Mouse (Mus musculus): ENCODE results near the gene Dbx1. TPM values are rescaled to one million over a fixed set of nuclear protein-coding genes. Genes with fewer than 3 reads are reported as not detected.

The Dbx1 gene
- total and polyA plus RNA-seq, 3 experiments, result not detected

DNA sequence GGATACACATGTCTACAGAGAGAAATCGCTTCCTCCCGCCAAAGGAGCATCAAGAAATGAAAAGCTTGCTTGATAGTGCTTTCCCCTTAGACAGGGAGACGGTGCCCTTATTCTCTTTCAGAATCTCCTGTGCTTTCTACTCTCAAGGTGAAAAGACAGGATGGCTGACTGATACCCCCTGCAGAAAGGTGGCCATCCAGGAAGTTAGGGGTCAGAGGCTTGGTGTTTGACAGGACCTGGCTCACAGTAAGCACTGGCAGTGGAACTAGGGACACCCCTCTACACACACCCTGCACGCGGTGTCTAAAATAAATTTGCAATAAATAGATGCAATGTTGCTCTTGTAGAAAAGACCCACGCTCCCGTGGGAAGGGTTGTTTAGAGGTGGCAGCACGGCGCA lies 4.8 kb downstream of the Dbx1 start:
- H3K27me3 ChIP-seq (ENCODE audit: control insufficient read depth in 1 of 2, insufficient read depth in 2 of 2, low read length in 2 of 2), result no peaks in the 10 kb centered on the region; a peak in 1 of 4 replicates
- no peak overlapping the region for H3K9ac ChIP-seq (ENCODE audit: control insufficient read depth, low read depth, low read length, poor library complexity, severe bottlenecking)
- H3K36me3 ChIP-seq (ENCODE audit: control insufficient read depth in 1 of 2, insufficient read depth in 2 of 2, low read length in 2 of 2), result no peaks in the 10 kb centered on the region

DNA sequence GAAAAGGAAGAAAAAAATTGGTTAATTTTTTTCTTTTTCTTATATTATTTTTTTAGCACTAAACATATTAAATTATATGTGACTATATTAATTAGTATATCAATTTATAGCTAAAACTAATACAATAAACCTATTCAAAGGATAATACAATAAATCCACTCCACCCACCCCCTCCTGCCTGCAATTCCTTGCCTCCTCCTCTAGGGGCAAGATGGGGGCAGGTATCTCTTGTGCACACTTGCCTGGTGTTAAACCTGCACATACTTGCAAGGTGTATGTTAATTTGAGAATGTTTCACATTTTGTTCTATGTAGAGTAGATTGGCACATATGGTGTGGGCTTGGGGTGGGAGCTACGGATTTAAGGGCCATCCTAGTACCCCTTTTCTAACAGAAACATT lies 16.5 kb downstream of the Dbx1 start:
- Histone ChIP-seq H3K9ac (ENCODE audit: control insufficient read depth, low read depth, low read length, poor library complexity, severe bottlenecking) (no peak overlapping the region), H3K4me1 (ENCODE audit: control insufficient read depth in 1 of 2, insufficient read depth in 2 of 2, low read length in 2 of 2) (no peaks in the 10 kb centered on the region), H3K9me3 (replicated peaks; ENCODE audit: insufficient read depth, low read length) (no peaks in the 10 kb centered on the region), H3K36me3 (ENCODE audit: control insufficient read depth in 1 of 2, insufficient read depth in 2 of 2, low read length in 2 of 2) (no peaks in the 10 kb centered on the region), H3K4me3 (ENCODE audit: control insufficient read depth in 1 of 2, insufficient read depth in 1 of 2, low read depth in 2 of 2, low read length in 2 of 2) (no peak overlapping the region), H3K27me3 (ENCODE audit: control insufficient read depth in 1 of 2, insufficient read depth in 2 of 2, low read length in 2 of 2) (peaks cover 0 to 3% of the 10 kb centered on the region in 2 experiments; a peak in 2 of 4 replicates), H3K79me2 (ENCODE audit: control insufficient read depth, insufficient read depth, low read length, poor library complexity) (no peaks in the 10 kb centered on the region), H3K27ac (ENCODE audit: control insufficient read depth, low read depth, low read length) (no peak overlapping the region)
- peak; percentile 8 for DNase-seq (ENCODE audit: low read depth, low spot score)
- no peak for TF ChIP-seq CHD1 (IDR thresholded peaks at IDR 0.05; ENCODE audit: low read depth, low read length)
- TF ChIP-seq CTCF (IDR thresholded peaks at IDR 0.05 in 2 of 3, conservative IDR thresholded peaks at IDR 0.05 in 1 of 3; ENCODE audit: control insufficient read depth in 1 of 3, insufficient read depth in 1 of 3, low read depth in 2 of 3, low read length in 3 of 3, poor library complexity in 1 of 3, severe bottlenecking in 1 of 3), result peak; percentile 15 to 25 (median 23); a peak in 3 of 6 replicates

More for the DNA sequence above, 4.8 kb downstream of the Dbx1 start:
- no peaks in the 10 kb centered on the region for H3K79me2 ChIP-seq (ENCODE audit: control insufficient read depth, insufficient read depth, low read length, poor library complexity)
- no peaks in the 10 kb centered on the region for H3K9me3 ChIP-seq (replicated peaks; ENCODE audit: insufficient read depth, low read length)
- no peak for TF ChIP-seq ETS1 (IDR thresholded peaks at IDR 0.05; ENCODE audit: low read depth, low read length)
- TF ChIP-seq MYC (IDR thresholded peaks at IDR 0.05; ENCODE audit: low read depth, low read length), result no peak
- no peak for TF ChIP-seq NRF1 (IDR thresholded peaks at IDR 0.05; ENCODE audit: insufficient read depth, low read depth, low read length, poor library complexity, severe bottlenecking)
- TF ChIP-seq POLR2AphosphoS5 (IDR thresholded peaks at IDR 0.05; ENCODE audit: borderline replicate concordance, low read depth, low read length), result no peak
- TF ChIP-seq ZC3H11A (IDR thresholded peaks at IDR 0.05; ENCODE audit: low read depth, low read length), result no peak
- no peak for TF ChIP-seq ZNF384 (IDR thresholded peaks at IDR 0.05; ENCODE audit: low read depth, low read length)
- no peak for TF ChIP-seq ZKSCAN1 (IDR thresholded peaks at IDR 0.05; ENCODE audit: low read depth, low read length)
- TF ChIP-seq MXI1 (IDR thresholded peaks at IDR 0.05; ENCODE audit: low read depth, low read length), result no peak
- no peak for TF ChIP-seq TBP (IDR thresholded peaks at IDR 0.05; ENCODE audit: low read depth, low read length)
- TF ChIP-seq MAX (IDR thresholded peaks at IDR 0.05; ENCODE audit: low read length), result no peak
- TF ChIP-seq GABPA (IDR thresholded peaks at IDR 0.05; ENCODE audit: low read depth, low read length), result no peak
- no peak overlapping the region for H3K4me3 ChIP-seq (ENCODE audit: control insufficient read depth in 1 of 2, insufficient read depth in 1 of 2, low read depth in 2 of 2, low read length in 2 of 2)
- H3K4me1 ChIP-seq (ENCODE audit: control insufficient read depth in 1 of 2, insufficient read depth in 2 of 2, low read length in 2 of 2), result no peaks in the 10 kb centered on the region
- no peak for DNase-seq (ENCODE audit: low read depth, low spot score)
- H3K27ac ChIP-seq (ENCODE audit: control insufficient read depth, low read depth, low read length), result no peak overlapping the region

DNA sequence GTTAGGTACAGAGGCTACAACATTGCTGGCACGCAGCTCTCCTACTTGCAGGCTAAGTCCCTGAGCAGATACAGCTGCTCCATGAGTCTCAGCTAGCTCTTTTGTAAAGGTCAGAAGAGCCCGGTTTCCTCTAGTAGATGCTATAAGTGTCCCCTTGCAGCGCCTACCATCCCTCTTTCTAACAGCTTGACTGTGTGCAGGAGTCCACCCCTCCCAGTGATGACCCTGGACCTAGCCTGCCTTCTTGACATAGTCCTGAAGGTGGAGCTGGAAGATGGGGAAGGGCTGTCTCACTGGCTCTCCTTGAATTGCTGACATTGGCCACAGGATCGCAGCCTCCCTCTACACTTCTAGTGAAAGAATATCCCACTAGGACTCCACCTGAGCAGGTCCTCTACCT lies 19.6 kb downstream of the Dbx1 start:
- Histone ChIP-seq H3K9ac (ENCODE audit: control insufficient read depth, low read depth, low read length, poor library complexity, severe bottlenecking) (no peak overlapping the region), H3K36me3 (ENCODE audit: control insufficient read depth in 1 of 2, insufficient read depth in 2 of 2, low read length in 2 of 2) (no peaks in the 10 kb centered on the region), H3K27ac (ENCODE audit: control insufficient read depth, low read depth, low read length) (no peak overlapping the region), H3K79me2 (ENCODE audit: control insufficient read depth, insufficient read depth, low read length, poor library complexity) (no peaks in the 10 kb centered on the region), H3K4me1 (ENCODE audit: control insufficient read depth in 1 of 2, insufficient read depth in 2 of 2, low read length in 2 of 2) (no peaks in the 10 kb centered on the region), H3K9me3 (replicated peaks; ENCODE audit: insufficient read depth, low read length) (no peaks in the 10 kb centered on the region), H3K27me3 (ENCODE audit: control insufficient read depth in 1 of 2, insufficient read depth in 2 of 2, low read length in 2 of 2) (no peaks in the 10 kb centered on the region; a peak in 1 of 4 replicates), H3K4me3 (ENCODE audit: control insufficient read depth in 1 of 2, insufficient read depth in 1 of 2, low read depth in 2 of 2, low read length in 2 of 2) (no peak overlapping the region)
- TF ChIP-seq MEF2A (IDR thresholded peaks at IDR 0.05; ENCODE audit: extremely low read depth, insufficient replicate concordance, low read depth, low read length, poor library complexity, severe bottlenecking), result no peak
- no peak for TF ChIP-seq CHD1 (IDR thresholded peaks at IDR 0.05; ENCODE audit: low read depth, low read length)
- no peak for TF ChIP-seq RCOR1 (IDR thresholded peaks at IDR 0.05; ENCODE audit: low read depth, low read length)
- no peak for TF ChIP-seq EP300 (IDR thresholded peaks at IDR 0.05; ENCODE audit: low read depth in 1 of 2, low read length in 2 of 2)
- no peak for TF ChIP-seq ELF1 (IDR thresholded peaks at IDR 0.05; ENCODE audit: low read depth, low read length)
- TF ChIP-seq NRF1 (IDR thresholded peaks at IDR 0.05; ENCODE audit: insufficient read depth, low read depth, low read length, poor library complexity, severe bottlenecking), result no peak
- TF ChIP-seq MAX (IDR thresholded peaks at IDR 0.05; ENCODE audit: low read length), result no peak
- no peak for TF ChIP-seq TCF12 (IDR thresholded peaks at IDR 0.05; ENCODE audit: low read depth, low read length)
- no peak for TF ChIP-seq JUND (IDR thresholded peaks at IDR 0.05; ENCODE audit: low read depth, low read length)
- no peak for TF ChIP-seq MYC (IDR thresholded peaks at IDR 0.05; ENCODE audit: low read depth, low read length)
- TF ChIP-seq CTCF (IDR thresholded peaks at IDR 0.05 in 2 of 3, conservative IDR thresholded peaks at IDR 0.05 in 1 of 3; ENCODE audit: control insufficient read depth in 1 of 3, insufficient read depth in 1 of 3, low read depth in 2 of 3, low read length in 3 of 3, poor library complexity in 1 of 3, severe bottlenecking in 1 of 3), result no peak
- TF ChIP-seq POLR2AphosphoS5 (IDR thresholded peaks at IDR 0.05; ENCODE audit: borderline replicate concordance, low read depth, low read length), result no peak
- no peak for TF ChIP-seq POLR2AphosphoS2 (IDR thresholded peaks at IDR 0.05; ENCODE audit: low read length)
- no peak for TF ChIP-seq TAL1 (IDR thresholded peaks at IDR 0.05; ENCODE audit: low read length)
- DNase-seq (ENCODE audit: low read depth, low spot score), result no peak

All from MEL (cell line).